Mouse (Mus musculus) MEL (cell line): ENCODE results near the gene Rgs17. TPM values are rescaled to one million over a fixed set of nuclear protein-coding genes. Genes with fewer than 3 reads are reported as not detected.

Experiments used
- DNase-seq: peaks from one replicate; pipeline ENCODE4 v3.0.0; 2011; ENCODE audit warnings: low read depth, low spot score
- H3K27ac ChIP-seq: 2 replicates; pipeline ENCODE4 v1.5.1; 2012; ENCODE audit warnings: low read depth, mild to moderate bottlenecking, control low read depth, low read length, moderate library complexity; ENCODE audit not compliant: control insufficient read depth
- H3K27me3 ChIP-seq, 2 experiments: fragments of 150-350 bp in 1 of 2; sonication (generic) in 1 of 2; 2 replicates each; pipeline ENCODE4 v1.6.1; 2012; ENCODE audit warnings: low read length in 2 of 2, mild to moderate bottlenecking in 2 of 2, improper control_type of control experiment in 1 of 2, moderate library complexity in 1 of 2; ENCODE audit not compliant: insufficient read depth in 2 of 2, control insufficient read depth in 1 of 2
- H3K36me3 ChIP-seq, 2 experiments: 2 replicates each; pipeline ENCODE4 v1.6.1; 2012 to 2014; ENCODE audit warnings: low read length in 2 of 2, improper control_type of control experiment in 1 of 2, inconsistent platforms in 1 of 2, mild to moderate bottlenecking in 1 of 2; ENCODE audit not compliant: insufficient read depth in 2 of 2, control insufficient read depth in 1 of 2
- H3K4me1 ChIP-seq, 2 experiments: fragments of 150-350 bp in 1 of 2; sonication (generic) in 1 of 2; 2 replicates each; pipeline ENCODE4 v1.6.1; 2012; ENCODE audit warnings: low read length in 2 of 2, improper control_type of control experiment in 1 of 2, mild to moderate bottlenecking in 1 of 2; ENCODE audit not compliant: insufficient read depth in 2 of 2, control insufficient read depth in 1 of 2
- H3K4me3 ChIP-seq, 2 experiments: fragments of 150-350 bp in 1 of 2; sonication (generic) in 1 of 2; 2 replicates each; pipeline ENCODE4 v1.5.1; 2012; ENCODE audit warnings: low read depth in 2 of 2, low read length in 2 of 2, mild to moderate bottlenecking in 2 of 2, moderate library complexity in 2 of 2, control low read depth in 1 of 2, improper control_type of control experiment in 1 of 2; ENCODE audit not compliant: control insufficient read depth in 1 of 2, insufficient read depth in 1 of 2
- H3K79me2 ChIP-seq: 2 replicates; pipeline ENCODE4 v1.6.1; 2012; ENCODE audit warnings: mild to moderate bottlenecking, low read length, moderate library complexity; ENCODE audit not compliant: control insufficient read depth, poor library complexity, insufficient read depth
- H3K9ac ChIP-seq: 2 replicates; pipeline ENCODE4 v1.6.1; 2012; ENCODE audit warnings: low read depth, mild to moderate bottlenecking, control low read depth, low read length, moderate library complexity; ENCODE audit not compliant: control insufficient read depth, poor library complexity, severe bottlenecking
- H3K9me3 ChIP-seq: fragments of 150-350 bp; sonication (generic); replicated peaks from 2 replicates; pipeline ENCODE4 v1.6.1; 2012; ENCODE audit warnings: mild to moderate bottlenecking, low read length, improper control_type of control experiment, moderate library complexity; ENCODE audit not compliant: insufficient read depth
- BHLHE40 ChIP-seq: IDR thresholded peaks from 2 replicates; pipeline ENCODE4 v1.6.1; 2012; ENCODE audit warnings: low read depth, mild to moderate bottlenecking, inconsistent platforms, low read length, improper control_type of control experiment, borderline replicate concordance
- CHD2 ChIP-seq: IDR thresholded peaks from 2 replicates; pipeline ENCODE4 v1.6.1; 2011; ENCODE audit warnings: low read length, improper control_type of control experiment
- CTCF ChIP-seq, 3 experiments: IDR thresholded peaks in 2 of 3; conservative IDR thresholded peaks in 1 of 3; 2 replicates each; pipeline ENCODE4 v1.5.1; 2011 to 2012; ENCODE audit warnings: low read length in 3 of 3, low read depth in 2 of 3, mild to moderate bottlenecking in 2 of 3, improper control_type of control experiment in 1 of 3, inconsistent platforms in 1 of 3, mixed read lengths in 1 of 3, moderate library complexity in 1 of 3; ENCODE audit not compliant: control insufficient read depth in 1 of 3, insufficient read depth in 1 of 3, poor library complexity in 1 of 3, severe bottlenecking in 1 of 3
- ELF1 ChIP-seq: IDR thresholded peaks from 2 replicates; pipeline ENCODE4 v1.6.1; 2014; ENCODE audit warnings: low read depth, mild to moderate bottlenecking, inconsistent platforms, low read length, improper control_type of control experiment, moderate library complexity
- EP300 ChIP-seq, 2 experiments: IDR thresholded peaks; 2 replicates each; pipeline ENCODE4 v1.6.1; 2011; ENCODE audit warnings: improper control_type of control experiment in 2 of 2, low read length in 2 of 2, low read depth in 1 of 2, mild to moderate bottlenecking in 1 of 2
- ETS1 ChIP-seq: IDR thresholded peaks from 2 replicates; pipeline ENCODE4 v1.6.1; 2012; ENCODE audit warnings: low read depth, mild to moderate bottlenecking, inconsistent platforms, low read length, improper control_type of control experiment, moderate library complexity
- GABPA ChIP-seq: IDR thresholded peaks from 2 replicates; pipeline ENCODE4 v1.6.1; 2012; ENCODE audit warnings: low read depth, mild to moderate bottlenecking, inconsistent platforms, low read length, improper control_type of control experiment, moderate library complexity
- GATA1 ChIP-seq: IDR thresholded peaks from 2 replicates; pipeline ENCODE4 v1.6.1; 2011; ENCODE audit warnings: low read depth, low read length, improper control_type of control experiment
- JUND ChIP-seq: IDR thresholded peaks from 2 replicates; pipeline ENCODE4 v1.6.1; 2011; ENCODE audit warnings: low read depth, mild to moderate bottlenecking, improper control_type of control experiment, low read length
- KAT2A ChIP-seq: conservative IDR thresholded peaks from 2 replicates; pipeline ENCODE4 v1.6.1; 2012; ENCODE audit warnings: low read depth, low read length, improper control_type of control experiment, inconsistent platforms
- MAZ ChIP-seq: IDR thresholded peaks from 2 replicates; pipeline ENCODE4 v1.6.1; 2012; ENCODE audit warnings: low read depth, mild to moderate bottlenecking, inconsistent platforms, low read length, improper control_type of control experiment
- MEF2A ChIP-seq: IDR thresholded peaks from 2 replicates; pipeline ENCODE4 v1.6.1; 2014; ENCODE audit warnings: low read depth, mild to moderate bottlenecking, inconsistent platforms, low read length, improper control_type of control experiment; ENCODE audit not compliant: poor library complexity, insufficient replicate concordance, severe bottlenecking; ENCODE audit errors: extremely low read depth
- MXI1 ChIP-seq: IDR thresholded peaks from 2 replicates; pipeline ENCODE4 v1.6.1; 2011; ENCODE audit warnings: mild to moderate bottlenecking, low read depth, low read length, improper control_type of control experiment
- MYC ChIP-seq: IDR thresholded peaks from 2 replicates; pipeline ENCODE4 v1.6.1; 2011; ENCODE audit warnings: low read depth, mild to moderate bottlenecking, low read length, improper control_type of control experiment, moderate library complexity
- NELFE ChIP-seq: IDR thresholded peaks from 2 replicates; pipeline ENCODE4 v1.6.1; 2011; ENCODE audit warnings: low read depth, low read length, improper control_type of control experiment
- NRF1 ChIP-seq: IDR thresholded peaks from 2 replicates; pipeline ENCODE4 v1.6.1; 2014; ENCODE audit warnings: low read depth, mild to moderate bottlenecking, inconsistent platforms, low read length, improper control_type of control experiment, moderate library complexity; ENCODE audit not compliant: poor library complexity, insufficient read depth, severe bottlenecking
- POLR2A ChIP-seq, 2 experiments: IDR thresholded peaks; 2 replicates each; pipeline ENCODE4 v1.6.1; 2011 to 2012; ENCODE audit warnings: low read length in 2 of 2, mild to moderate bottlenecking in 2 of 2, control low read depth in 1 of 2, improper control_type of control experiment in 1 of 2, low read depth in 1 of 2, moderate library complexity in 1 of 2; ENCODE audit not compliant: control insufficient read depth in 1 of 2, insufficient read depth in 1 of 2, poor library complexity in 1 of 2
- POLR2AphosphoS2 ChIP-seq: IDR thresholded peaks from 2 replicates; pipeline ENCODE4 v1.6.1; 2011; ENCODE audit warnings: low read length, improper control_type of control experiment
- POLR2AphosphoS5 ChIP-seq: IDR thresholded peaks from 2 replicates; pipeline ENCODE4 v1.6.1; 2012; ENCODE audit warnings: low read depth, borderline replicate concordance, mild to moderate bottlenecking, inconsistent platforms, low read length, moderate library complexity, mixed read lengths
- RCOR1 ChIP-seq: IDR thresholded peaks from 2 replicates; pipeline ENCODE4 v1.6.1; 2012; ENCODE audit warnings: low read depth, mild to moderate bottlenecking, inconsistent platforms, low read length, improper control_type of control experiment
- SIN3A ChIP-seq: IDR thresholded peaks from 2 replicates; pipeline ENCODE4 v1.6.1; 2012; ENCODE audit warnings: low read length, improper control_type of control experiment, inconsistent platforms
- SMC3 ChIP-seq: IDR thresholded peaks from 2 replicates; pipeline ENCODE4 v1.6.1; 2011; ENCODE audit warnings: low read depth, low read length, improper control_type of control experiment
- TAL1 ChIP-seq: IDR thresholded peaks from 2 replicates; pipeline ENCODE4 v1.6.1; 2012; ENCODE audit warnings: mild to moderate bottlenecking, inconsistent platforms, low read length, moderate library complexity, mixed read lengths
- TBP ChIP-seq: IDR thresholded peaks from 2 replicates; pipeline ENCODE4 v1.8.0; 2011; ENCODE audit warnings: low read depth, low read length, improper control_type of control experiment
- TCF12 ChIP-seq: IDR thresholded peaks from 2 replicates; pipeline ENCODE4 v1.6.1; 2014; ENCODE audit warnings: low read depth, mild to moderate bottlenecking, inconsistent platforms, low read length, improper control_type of control experiment, moderate library complexity
- UBTF ChIP-seq: IDR thresholded peaks from 2 replicates; pipeline ENCODE4 v1.6.1; 2012; ENCODE audit warnings: low read depth, mild to moderate bottlenecking, inconsistent platforms, low read length, improper control_type of control experiment, moderate library complexity, borderline replicate concordance; ENCODE audit not compliant: insufficient read depth
- USF1 ChIP-seq: IDR thresholded peaks from 2 replicates; pipeline ENCODE4 v1.6.1; 2014; ENCODE audit warnings: low read depth, mild to moderate bottlenecking, inconsistent platforms, low read length, improper control_type of control experiment, moderate library complexity
- ZC3H11A ChIP-seq: IDR thresholded peaks from 2 replicates; pipeline ENCODE4 v1.6.1; 2012; ENCODE audit warnings: low read depth, mild to moderate bottlenecking, inconsistent platforms, low read length, improper control_type of control experiment
- ZKSCAN1 ChIP-seq: IDR thresholded peaks from 2 replicates; pipeline ENCODE4 v1.6.1; 2012; ENCODE audit warnings: low read depth, mild to moderate bottlenecking, inconsistent platforms, low read length, improper control_type of control experiment, moderate library complexity
- ZNF384 ChIP-seq: IDR thresholded peaks from 2 replicates; pipeline ENCODE4 v1.6.1; 2012; ENCODE audit warnings: low read depth, mild to moderate bottlenecking, inconsistent platforms, low read length, improper control_type of control experiment
- polyA plus RNA-seq, 2 experiments: library from polyadenylated mRNA; stranded (reverse) in 1 of 2; unstranded in 1 of 2; fragments of >175 nt in 1 of 2; fragments of >200 nt in 1 of 2; gene quantifications; 2 replicates each; pipeline versions ENCODE4 v1.2.1 to v1.2.4; 2012; ENCODE audit warnings: low replicate concordance in 2 of 2, low read depth in 1 of 2; ENCODE audit not compliant: insufficient read length in 2 of 2, insufficient read depth in 1 of 2, missing spikeins in 1 of 2
- total RNA-seq: library from RNA; depleted of rRNA; stranded (reverse); fragments of 300-350 nt; gene quantifications from 2 replicates; pipeline ENCODE4 v1.2.3, GENCODE M21; 2012

Rgs17 gene
- total and polyA plus RNA-seq, 3 experiments, result not detected

DNA sequence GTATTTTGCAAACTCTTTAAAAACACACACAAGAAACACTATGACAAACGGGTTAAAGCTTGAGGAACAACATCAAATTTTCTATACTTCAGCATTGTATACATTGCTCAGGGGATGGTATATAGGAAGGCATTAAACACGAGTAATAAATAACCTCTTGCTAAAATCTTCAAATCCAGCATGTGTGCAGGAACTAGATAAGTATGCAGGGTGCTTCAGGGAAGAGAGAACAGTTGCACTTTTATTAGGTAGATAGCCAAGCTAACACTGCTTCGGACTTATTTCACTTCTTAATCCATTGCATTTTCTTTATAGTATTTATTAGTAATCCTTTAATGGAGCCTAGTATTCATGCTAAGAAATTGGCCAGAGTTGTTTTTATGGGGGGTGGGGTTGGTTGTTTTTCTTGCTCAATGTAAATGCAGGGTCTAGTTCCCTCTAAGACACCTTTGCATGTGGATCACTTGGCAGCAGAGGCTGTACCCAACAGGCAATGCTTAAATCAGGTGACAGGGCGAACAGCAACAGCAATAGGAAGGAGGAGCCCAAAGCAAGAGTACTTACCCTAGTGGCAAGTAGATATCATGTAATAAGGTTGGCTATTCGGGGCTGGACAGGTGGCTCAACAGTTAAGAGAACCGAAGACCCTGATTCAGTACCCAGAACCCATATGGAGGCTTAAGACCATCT, 95.7 kb downstream of the Rgs17 start:
- peaks cover 12% of the 10 kb centered on the region in 2 experiments; a peak in 3 of 4 replicates for H3K4me1 ChIP-seq
- no peak overlapping the region for H3K9ac ChIP-seq
- no peak overlapping the region for H3K27ac ChIP-seq
- no peak for TF ChIP-seq ZC3H11A
- no peak for TF ChIP-seq RCOR1
- no peak for TF ChIP-seq JUND
- no peak for TF ChIP-seq UBTF
- no peak for TF ChIP-seq ELF1
- no peak for TF ChIP-seq USF1
- TF ChIP-seq MEF2A, result no peak
- TF ChIP-seq BHLHE40, result no peak
- TF ChIP-seq TCF12, result peak; percentile 85
- TF ChIP-seq MXI1, result peak; percentile 31; the same call in 1 of the 2 replicates
- TF ChIP-seq MAZ, result no peak
- no peak for TF ChIP-seq GABPA
- peak; percentile 73 for TF ChIP-seq GATA1
- TF ChIP-seq NELFE, result no peak
- TF ChIP-seq ZKSCAN1, result no peak
- TF ChIP-seq POLR2AphosphoS2, result no peak
- no peak for TF ChIP-seq ZNF384
- TF ChIP-seq TAL1, result peak; percentile 42; the same call in 1 of the 2 replicates
- TF ChIP-seq POLR2AphosphoS5, result no peak
- TF ChIP-seq TBP, result no peak
- no peak for TF ChIP-seq KAT2A
- TF ChIP-seq MYC, result no peak
- TF ChIP-seq SIN3A, result peak; percentile 28; the same call in 1 of the 2 replicates
- TF ChIP-seq ETS1, result peak; percentile 62
- TF ChIP-seq CHD2, result no peak
- TF ChIP-seq CTCF (IDR thresholded peaks at IDR 0.05 in 2 of 3, conservative IDR thresholded peaks at IDR 0.05 in 1 of 3; ENCODE audit: control insufficient read depth in 1 of 3, insufficient read depth in 1 of 3, low read depth in 2 of 3, low read length in 3 of 3, poor library complexity in 1 of 3, severe bottlenecking in 1 of 3), result no peak
- TF ChIP-seq EP300 (IDR thresholded peaks at IDR 0.05; ENCODE audit: low read depth in 1 of 2, low read length in 2 of 2), result peak; percentile 75 to 81
- TF ChIP-seq NRF1, result no peak
- no peak for TF ChIP-seq POLR2A (IDR thresholded peaks at IDR 0.05; ENCODE audit: control insufficient read depth in 1 of 2, insufficient read depth in 1 of 2, low read depth in 1 of 2, low read length in 2 of 2, poor library complexity in 1 of 2)
- TF ChIP-seq SMC3, result no peak
- peak; percentile 63 for DNase-seq
- H3K9me3 ChIP-seq, result no peaks in the 10 kb centered on the region
- peaks cover 11% of the 10 kb centered on the region for H3K79me2 ChIP-seq
- H3K36me3 ChIP-seq, result peaks cover 0 to 11% of the 10 kb centered on the region in 2 experiments; a peak in 2 of 4 replicates
- no peaks in the 10 kb centered on the region; a peak in 1 of 4 replicates for H3K27me3 ChIP-seq
- 0 out of 4 replicates have a peak overlapping the region, but pooled peaks of 1 of the 2 experiments have one; percentile 26 for H3K4me3 ChIP-seq
